Mouse (Mus musculus) small intestine, adult 2 months (tissue): ENCODE results near the gene Tle4. TPM values are rescaled to one million over a fixed set of nuclear protein-coding genes. Genes with fewer than 3 reads are reported as not detected.
A peak's percentile ranks its signal among the peaks of the same experiment; 100 is the strongest.

Experiments used
- H3K27ac ChIP-seq: fragments of 200-500 bp; 2 replicates; pipeline ENCODE4 v1.5.1; 2012; ENCODE audit warnings: low read depth, low read length, control low read depth, inconsistent platforms; ENCODE audit not compliant: insufficient read depth
- H3K27me3 ChIP-seq: fragments of 200-500 bp; 2 replicates; pipeline ENCODE4 v1.6.1; 2012; ENCODE audit warnings: mild to moderate bottlenecking, moderate library complexity, low read length, inconsistent platforms; ENCODE audit not compliant: control insufficient read depth, insufficient read depth
- H3K36me3 ChIP-seq: fragments of 200-500 bp; 2 replicates; pipeline ENCODE4 v1.6.1; 2012; ENCODE audit warnings: mild to moderate bottlenecking, low read length, control low read depth, inconsistent platforms; ENCODE audit not compliant: control insufficient read depth, insufficient read depth
- H3K4me1 ChIP-seq: fragments of 200-500 bp; 2 replicates; pipeline ENCODE4 v1.6.1; 2012; ENCODE audit warnings: low read length, inconsistent platforms, mixed read lengths; ENCODE audit not compliant: control insufficient read depth, insufficient read depth, insufficient read length
- H3K4me3 ChIP-seq: fragments of 200-500 bp; 2 replicates; pipeline ENCODE4 v1.5.1; 2012; ENCODE audit warnings: low read depth, mild to moderate bottlenecking, control low read depth, inconsistent platforms, low read length, moderate library complexity
- CTCF ChIP-seq: fragments of 200-500 bp; IDR thresholded peaks from 2 replicates; pipeline ENCODE4 v1.5.1; 2012; ENCODE audit warnings: low read depth, mild to moderate bottlenecking, control low read depth, inconsistent platforms, low read length, moderate library complexity, mixed read lengths; ENCODE audit not compliant: insufficient replicate concordance, insufficient read length; ENCODE audit errors: extremely low read depth
- POLR2A ChIP-seq: fragments of 200-500 bp; IDR thresholded peaks from 2 replicates; pipeline ENCODE4 v1.6.1; 2012; ENCODE audit warnings: low read depth, mild to moderate bottlenecking, control low read depth, inconsistent platforms, low read length, moderate library complexity
- WGBS: fragments of 180-500 bp; shearing (Covaris S2); methylation state at CpG from one replicate; pipeline ENCODE4 v1.1.7; 2018; 5-methylcytosine and 5-hydroxymethylcytosine counted together
- polyA plus RNA-seq: library from polyadenylated mRNA; depleted of rRNA; stranded (reverse); fragments of >200 nt; gene quantifications from 2 replicates; pipeline ENCODE4 v1.2.3, GENCODE M21; 2012

Tle4 gene
- polyA plus RNA-seq, 1 experiment, result 24.6 TPM

GRCm38 (mm10) chr19:14598690-14599288, 938 bp upstream of the Tle4 start:
- H3K27ac ChIP-seq, result peak overlapping the region; percentile 66
- H3K27me3 ChIP-seq, result no peaks in the 10 kb centered on the region
- peaks cover 2% of the 10 kb centered on the region for H3K36me3 ChIP-seq
- TF ChIP-seq CTCF, result no peak
- TF ChIP-seq POLR2A, result no peak
- H3K4me1 ChIP-seq, result peaks cover 8% of the 10 kb centered on the region; the same call in 1 of the 2 replicates
- peak overlapping the region; percentile 79 for H3K4me3 ChIP-seq
- WGBS, result 2% methylated on average over 46 of the region's 46 CpGs

GRCm38 (mm10) chr19:14596941-14597916, 622 bp downstream of the Tle4 start:
- Histone ChIP-seq H3K4me3 (peak overlapping the region; percentile 92), H3K27me3 (no peaks in the 10 kb centered on the region), H3K36me3 (peaks cover 6% of the 10 kb centered on the region), H3K4me1 (peaks cover 8% of the 10 kb centered on the region; the same call in 1 of the 2 replicates), H3K27ac (peak overlapping the region; percentile 92)
- 0 out of 2 replicates have a peak, but pooled peaks have one; percentile 25 for TF ChIP-seq POLR2A
- no peak for TF ChIP-seq CTCF
- under 1% methylated on average over 120 of the region's 120 CpGs for WGBS

GRCm38 (mm10) chr19:14596358-14596940, 1.4 kb downstream of the Tle4 start:
- no peaks in the 10 kb centered on the region for H3K27me3 ChIP-seq
- 2% methylated on average over 12 of the region's 12 CpGs for WGBS
- H3K4me3 ChIP-seq, result peak overlapping the region; percentile 92
- H3K4me1 ChIP-seq, result peaks cover 8% of the 10 kb centered on the region; the same call in 1 of the 2 replicates
- peak overlapping the region; percentile 92 for H3K27ac ChIP-seq
- TF ChIP-seq CTCF (no peak), POLR2A (no peak)
- H3K36me3 ChIP-seq, result peaks cover 10% of the 10 kb centered on the region

GRCm38 (mm10) chr19:14595390-14595997, 2.4 kb downstream of the Tle4 start:
- H3K4me1 ChIP-seq, result peaks cover 8% of the 10 kb centered on the region; the same call in 1 of the 2 replicates
- H3K4me3 ChIP-seq, result no peak overlapping the region
- H3K27me3 ChIP-seq, result no peaks in the 10 kb centered on the region
- 69% methylated on average over 11 of the region's 11 CpGs for WGBS
- H3K27ac ChIP-seq, result no peak overlapping the region
- peaks cover 10% of the 10 kb centered on the region for H3K36me3 ChIP-seq
- TF ChIP-seq POLR2A (no peak), CTCF (no peak)

- peaks cover 15% of the 10 kb centered on the region for H3K36me3 ChIP-seq
- TF ChIP-seq POLR2A, result no peak
- no peak for TF ChIP-seq CTCF
- peaks cover 6% of the 10 kb centered on the region; the same call in 1 of the 2 replicates for H3K4me1 ChIP-seq
- H3K27ac ChIP-seq, result no peak overlapping the region
- no peaks in the 10 kb centered on the region for H3K27me3 ChIP-seq
- H3K4me3 ChIP-seq, result no peak overlapping the region
- WGBS, result 75% methylated on average over 3 of the region's 3 CpGs
Measured at GRCm38 (mm10) chr19:14594537-14594936, 3.3 kb downstream of the Tle4 start.

GRCm38 (mm10) chr19:14591809-14592535, 5.9 kb downstream of the Tle4 start:
- Histone ChIP-seq H3K4me1 (peaks cover 5% of the 10 kb centered on the region; the same call in 1 of the 2 replicates), H3K4me3 (no peak overlapping the region), H3K27ac (no peak overlapping the region), H3K36me3 (peaks cover 22% of the 10 kb centered on the region), H3K27me3 (no peaks in the 10 kb centered on the region)
- 90% methylated on average over 10 of the region's 10 CpGs for WGBS
- TF ChIP-seq CTCF (no peak), POLR2A (no peak)
